Comparison of ENCODE assay signal across 24 mouse cellular contexts in genomic region chr1:69683058-69683457, GRCm38 (mm10). TPM values are rescaled to one million over a fixed set of nuclear protein-coding genes. Genes with fewer than 3 reads are reported as not detected.
A peak's percentile ranks its signal among the peaks of the same experiment; 100 is the strongest.
DNase-seq lines count a peak whose midpoint lies in the region; ATAC-seq lines count a peak whose summit lies in the region.
"Had no signal": no experiment of that assay in that cellular context is flagged by ENCODE, and none has a peak within 500 bp of the region (broad histone marks: within the 10 kb centered on the region; RNA-seq: fewer than 3 reads in every experiment).

No protein-coding gene starts in this region.

- H3K36me3 ChIP-seq in megakaryocyte, embryonic 14.5 days (replicated peaks; ENCODE audit: low read length): peaks cover 3% of the 10 kb centered on the region
- no peaks in the 10 kb centered on the region for H3K36me3 ChIP-seq in midbrain, embryonic 14.5 days (ENCODE audit: control insufficient read depth, insufficient read depth, low read length)
- H3K36me3 ChIP-seq: forebrain, embryonic 12.5 days; hindbrain, embryonic 15.5 days; midbrain, embryonic 15.5 days; neural tube, embryonic 13.5 days had no signal

- peak; percentile 18 for DNase-seq in thymus, postnatal 25 days
- no peak for DNase-seq in thymus, postnatal 36 days
- no peak for DNase-seq in adrenal gland, adult 8-10 months
- no peak for DNase-seq in frontal cortex, postnatal 36 days (ENCODE audit: low spot score in 2 of 2)
- no peak for DNase-seq in midbrain, embryonic 14.5 days
- DNase-seq: adrenal gland, postnatal 25 days; cerebellum, adult 8-10 months; gastrocnemius, postnatal 36 days; heart, postnatal 14 days; kidney, adult 18-20 months; kidney, postnatal 10 days; lung, adult 18-20 months; lung, postnatal 36 days; right cerebral cortex, postnatal 14 days; thymus, postnatal 4 days had no signal

- peak overlapping the region; percentile 90 for H3K4me3 ChIP-seq in megakaryocyte, embryonic 14.5 days (replicated peaks)
- H3K4me3 ChIP-seq in midbrain, embryonic 14.5 days (replicated peaks; ENCODE audit: low read depth, low read length): no peak overlapping the region
- H3K4me3 ChIP-seq: forebrain, embryonic 12.5 days; hindbrain, embryonic 15.5 days; left cerebral cortex, adult 2 months; midbrain, embryonic 15.5 days; neural tube, embryonic 13.5 days had no signal

- 90% methylated on average over 8 of the region's 8 CpGs for WGBS in midbrain, embryonic 14.5 days

- no peaks in the 10 kb centered on the region for H3K27me3 ChIP-seq in megakaryocyte, embryonic 14.5 days (replicated peaks)
- no peaks in the 10 kb centered on the region for H3K27me3 ChIP-seq in midbrain, embryonic 14.5 days (ENCODE audit: control insufficient read depth, insufficient read depth, low read length)
- H3K27me3 ChIP-seq: forebrain, embryonic 12.5 days; hindbrain, embryonic 15.5 days; midbrain, embryonic 15.5 days; neural tube, embryonic 13.5 days had no signal

- H3K27ac ChIP-seq in midbrain, embryonic 14.5 days (replicated peaks; ENCODE audit: low read depth, low read length): no peak overlapping the region
- H3K27ac ChIP-seq: forebrain, embryonic 12.5 days; hindbrain, embryonic 15.5 days; left cerebral cortex, adult 2 months; midbrain, embryonic 15.5 days; neural tube, embryonic 13.5 days; stomach, postnatal 0 days had no signal

- peaks cover 51% of the 10 kb centered on the region for H3K4me1 ChIP-seq in megakaryocyte, embryonic 14.5 days
- 0 out of 2 replicates have a peak, but pooled peaks cover 7% of the 10 kb centered on the region for H3K4me1 ChIP-seq in midbrain, embryonic 14.5 days (ENCODE audit: control insufficient read depth, insufficient read depth, low read length)

- peak; percentile 11; the same call in 1 of the 2 replicates for ATAC-seq in common myeloid progenitor, adult 5-6 weeks (replicated peaks; ENCODE audit: low read depth, poor library complexity, severe bottlenecking)
- ATAC-seq in midbrain, embryonic 14.5 days (ENCODE audit: low FRiP score, low TSS enrichment): no peak
- ATAC-seq: midbrain, embryonic 15.5 days had no signal

- H3K9ac ChIP-seq in midbrain, embryonic 14.5 days (replicated peaks; ENCODE audit: low read length): no peak overlapping the region
- H3K9ac ChIP-seq: forebrain, embryonic 12.5 days; hindbrain, embryonic 15.5 days; midbrain, embryonic 15.5 days; neural tube, embryonic 13.5 days had no signal

- no peak overlapping the region for H3K4me2 ChIP-seq in midbrain, embryonic 14.5 days (ENCODE audit: low read length)
- H3K4me2 ChIP-seq: forebrain, embryonic 12.5 days; heart, embryonic 11.5 days; hindbrain, embryonic 15.5 days; midbrain, embryonic 15.5 days; neural tube, embryonic 13.5 days had no signal

- no peaks in the 10 kb centered on the region for H3K9me3 ChIP-seq in megakaryocyte, embryonic 14.5 days
- H3K9me3 ChIP-seq in midbrain, embryonic 14.5 days (ENCODE audit: control insufficient read depth, low read length): no peaks in the 10 kb centered on the region
- H3K9me3 ChIP-seq: forebrain, embryonic 12.5 days; hindbrain, embryonic 15.5 days; midbrain, embryonic 15.5 days; neural tube, embryonic 13.5 days had no signal

RNA-seq across cellular contexts. Expression of gene Ikzf2, which starts 4.0 kb away (rescaled TPM):
- total RNA-seq in common myeloid progenitor, adult 5-6 weeks (2017): 34.4 and 35.4 TPM in 2 replicates
- 1.7 TPM in 1 of 2 replicates, not detected in the other for polyA plus RNA-seq in megakaryocyte, embryonic 14.5 days (2012; ENCODE audit: insufficient read depth, low replicate concordance)
- total RNA-seq in adrenal gland, adult 8-10 months (2022): 10 to 100 TPM in 3 of 4 experiments, 1 to 10 TPM in 1; 9.0 to 15.8 (median 13.4) TPM
- polyA plus RNA-seq in midbrain, embryonic 14.5 days (2014; fragmentation: Nextera tagmentation; extraction: Ambion mirVana): 4.5 TPM in 2 replicates
